Mouse (Mus musculus): Measurements from ENCODE around the gene Ifi27l2a. TPM values are rescaled to one million over a fixed set of nuclear protein-coding genes. Genes with fewer than 3 reads are reported as not detected.
"Not testable (repeated sequence)": the region's sequence is repeated elsewhere in the genome, so short reads cannot be mapped to it uniquely, and the experiment has no call there.

The Ifi27l2a gene
- total RNA-seq (2021): 1 to 10 TPM; 1.6 to 1.7 TPM
- long read RNA-seq, partial matches to known transcripts: 0 of 1 reads
- long read RNA-seq, other reads (novel, unspliced or antisense): 0 of 1 reads

DNA sequence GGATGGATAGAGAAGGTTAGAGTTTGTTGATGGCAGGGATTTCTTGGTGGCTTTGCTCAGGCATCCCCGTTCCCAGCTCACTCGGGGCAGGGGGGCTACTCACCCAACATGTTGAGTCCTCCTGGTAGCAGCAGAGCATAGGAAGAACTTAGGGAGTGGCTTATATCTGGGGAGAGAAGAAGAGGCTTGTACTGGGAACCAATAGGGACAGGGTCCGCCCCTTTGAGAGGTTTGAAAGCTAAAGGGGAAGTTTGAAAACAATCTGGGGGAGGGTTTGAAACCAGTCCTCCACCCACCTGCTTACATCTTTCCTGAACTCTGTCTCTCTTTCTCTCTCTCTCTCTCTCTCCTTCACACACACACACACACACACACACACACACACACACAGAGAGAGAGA lies at the start of gene Ifi27l2a:
Ifi27l2a (minus strand) TSS at position 157 of the 400 bp plus-strand sequence.
- DNase-seq (ENCODE audit: low spot score in 2 of 2): no peak

- DNase-seq (ENCODE audit: low spot score in 2 of 2): peak; percentile 54 to 87
Measured at GRCm38 (mm10) chr12:103492767-103493166, 49.3 kb upstream of the Ifi27l2a start.

DNA sequence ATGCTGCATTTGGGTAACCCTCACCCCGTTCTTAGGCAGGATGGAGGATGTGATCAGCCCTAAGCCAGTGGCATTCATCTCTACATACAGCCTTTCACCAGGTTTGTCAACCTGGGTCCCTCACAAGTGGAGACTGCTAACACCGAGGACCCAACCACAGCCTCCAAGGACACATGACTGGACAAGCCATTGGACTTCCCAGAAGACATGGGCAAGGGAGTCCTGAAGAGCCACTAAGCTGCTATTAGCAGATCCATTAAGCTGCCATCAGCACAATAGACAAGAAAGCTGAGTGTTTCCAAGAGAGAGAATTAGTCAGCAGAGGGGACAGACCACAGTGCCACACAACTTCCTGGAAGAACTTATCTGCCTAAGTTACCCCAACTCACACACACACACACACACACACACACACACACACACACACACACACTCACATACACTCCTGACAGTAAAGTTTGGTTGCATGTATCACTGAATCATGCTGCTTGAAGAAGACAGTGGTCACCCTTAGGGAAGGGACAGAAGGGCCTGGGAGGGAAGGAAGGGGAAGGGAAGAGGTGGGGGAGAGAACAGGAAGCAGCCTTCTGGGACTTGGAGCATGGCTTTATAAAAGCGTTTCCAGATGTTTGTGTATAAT lies 47.7 kb upstream of the Ifi27l2a start:
- no peak for DNase-seq (ENCODE audit: low spot score in 2 of 2)

GRCm38 (mm10) chr12:103487750-103488149 lies 44.3 kb upstream of the Ifi27l2a start:
- no peak for DNase-seq (ENCODE audit: low spot score in 2 of 2)

- no peak for DNase-seq (ENCODE audit: low spot score in 2 of 2)
Measured at GRCm38 (mm10) chr12:103487276-103487675, 43.8 kb upstream of the Ifi27l2a start.

DNA sequence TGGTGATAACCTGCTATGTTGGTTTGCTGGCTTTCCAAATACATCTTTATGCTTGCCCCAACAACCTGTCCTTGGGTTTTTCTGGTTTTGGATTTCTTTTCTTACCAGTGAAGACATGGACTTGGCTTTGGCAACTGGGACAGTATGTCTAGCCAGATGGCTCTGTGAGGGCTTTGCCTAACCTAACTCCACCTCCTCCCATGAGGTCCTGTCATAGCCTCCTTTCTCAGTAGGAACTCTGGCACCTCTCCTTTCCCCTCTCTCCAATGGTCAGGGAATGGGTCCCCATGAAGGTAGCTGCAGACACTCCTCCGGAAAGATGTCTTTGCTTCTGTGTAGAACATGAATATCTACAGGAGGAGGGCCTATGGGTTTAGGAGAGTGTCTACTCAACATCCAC lies 43.2 kb upstream of the Ifi27l2a start:
- no peak for DNase-seq (ENCODE audit: low spot score in 2 of 2)

- DNase-seq (ENCODE audit: low spot score in 2 of 2): not testable (repeated sequence)
Measured at GRCm38 (mm10) chr12:103484200-103484972, 40.9 kb upstream of the Ifi27l2a start.

DNA sequence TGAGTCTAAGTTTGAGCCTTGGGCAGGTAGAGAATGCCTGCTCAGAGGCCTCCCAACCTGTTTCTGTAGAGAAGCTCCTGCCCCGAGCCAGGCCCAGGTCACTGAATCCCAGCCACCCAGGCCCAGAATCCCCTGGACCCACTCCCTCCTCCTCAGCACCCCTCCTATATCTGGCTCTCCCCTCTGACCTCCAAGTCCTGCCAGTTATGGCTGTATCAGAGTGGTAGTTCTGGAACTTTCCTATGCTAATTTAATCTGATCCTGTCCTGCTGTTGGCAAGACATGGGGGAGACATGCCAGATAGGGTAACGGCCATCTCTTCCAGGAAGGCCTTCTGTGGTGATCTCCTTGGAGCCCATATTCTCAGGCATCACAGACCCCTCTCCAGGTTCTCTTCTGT lies 39.3 kb upstream of the Ifi27l2a start:
- DNase-seq (ENCODE audit: low spot score in 2 of 2): no peak

GRCm38 (mm10) chr12:103481671-103482070 lies 38.2 kb upstream of the Ifi27l2a start:
- DNase-seq (ENCODE audit: low spot score in 2 of 2): no peak

DNA sequence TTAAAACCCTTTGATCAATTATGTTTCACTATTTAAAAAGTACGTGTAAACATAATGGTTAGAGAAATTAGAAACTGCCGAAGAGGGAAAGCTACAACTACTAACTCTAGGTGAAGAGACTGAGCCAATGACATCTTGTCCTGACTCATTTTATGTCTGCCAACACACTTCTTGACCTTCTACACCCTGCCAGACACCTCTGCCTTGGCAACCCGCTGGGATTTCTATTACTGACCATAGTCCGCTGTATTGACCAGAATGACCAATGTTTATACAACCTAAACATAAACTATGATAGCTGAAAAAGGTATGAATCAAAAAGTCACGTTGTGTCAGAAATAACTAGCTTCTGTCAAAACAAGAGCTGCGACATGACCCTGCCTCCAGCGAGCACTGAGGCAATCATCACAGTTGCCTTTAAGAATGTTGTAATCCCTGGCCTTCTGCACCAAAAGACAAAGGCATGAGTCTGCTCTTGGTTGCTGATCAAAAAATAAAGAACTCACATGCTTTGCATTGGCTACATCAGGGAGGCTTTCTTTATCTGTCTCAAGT lies 34.1 kb upstream of the Ifi27l2a start:
- no peak for DNase-seq (ENCODE audit: low spot score in 2 of 2)

DNA sequence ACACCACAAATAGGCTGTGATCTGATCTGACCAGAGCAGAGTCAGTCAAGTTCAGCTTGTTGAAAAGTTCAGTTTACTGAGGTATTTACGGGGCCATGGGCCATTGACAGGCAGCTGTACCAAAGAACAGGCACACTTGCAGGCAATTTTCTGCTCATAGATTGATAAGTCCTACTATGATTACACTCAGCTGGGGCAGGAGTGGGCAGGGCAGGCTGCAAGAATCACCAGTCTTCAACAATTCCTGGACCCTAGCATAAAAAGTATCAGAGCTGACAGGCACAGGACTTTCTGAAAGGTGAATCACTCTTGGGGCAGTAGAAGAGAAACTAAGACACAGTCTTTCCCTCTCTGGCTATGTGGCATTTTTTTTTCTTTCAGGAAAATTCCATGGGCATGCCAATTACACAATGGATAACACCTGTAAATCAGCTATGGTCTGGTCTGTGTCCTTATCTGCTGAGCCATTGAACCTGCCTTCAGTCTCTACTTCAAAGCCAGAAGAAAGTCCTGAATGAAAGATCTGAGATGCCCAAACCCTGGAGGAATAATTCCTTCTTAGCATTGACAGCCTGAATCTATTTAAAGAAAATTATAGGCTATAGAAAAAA lies 33.4 kb upstream of the Ifi27l2a start:
- no peak for DNase-seq (ENCODE audit: low spot score in 2 of 2)

DNA sequence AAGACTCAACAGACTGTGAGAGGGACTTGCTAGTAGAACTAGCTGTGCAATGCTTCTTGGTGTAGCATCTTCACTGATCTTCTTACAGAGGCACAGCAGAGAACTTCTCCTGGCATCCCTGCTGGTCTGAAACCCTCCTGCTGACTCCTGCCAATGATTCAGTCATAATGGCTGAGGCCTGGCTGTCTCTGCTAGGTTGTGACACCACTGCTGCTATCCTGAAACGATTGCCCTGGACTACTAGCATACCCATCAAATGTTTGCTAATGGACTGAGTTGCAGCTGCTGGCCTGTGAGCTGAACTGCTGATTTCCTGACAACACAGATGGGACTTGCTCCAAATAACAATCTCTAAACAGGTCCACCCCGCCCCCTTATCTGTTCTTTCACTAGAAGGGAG lies 31.0 kb upstream of the Ifi27l2a start:
- no peak for DNase-seq (ENCODE audit: low spot score in 2 of 2)

DNA sequence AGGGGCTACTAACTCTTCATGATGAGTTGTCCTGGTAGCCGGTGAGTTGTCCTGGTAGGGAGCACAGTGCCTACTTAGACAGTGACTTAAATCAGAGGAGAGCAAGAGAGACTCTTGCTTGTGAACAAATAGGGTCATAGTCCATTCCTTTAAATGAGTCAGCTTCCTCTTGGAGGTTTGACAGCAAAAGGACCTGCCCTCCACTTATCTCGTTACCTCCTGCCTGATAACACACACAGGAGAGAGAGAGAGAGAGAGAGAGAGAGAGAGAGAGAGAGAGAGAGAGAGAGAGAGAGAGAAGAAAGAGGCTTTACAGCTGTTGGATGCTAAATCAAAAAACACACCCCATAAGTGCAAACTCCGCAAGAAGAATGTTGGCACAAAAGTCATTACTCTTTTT lies 13.7 kb upstream of the Ifi27l2a start, which contains the start of gene Ifi27l2b:
Ifi27l2b (minus strand) TSS at position 84 of the 400 bp plus-strand sequence.
- DNase-seq (ENCODE audit: low spot score in 2 of 2): no peak

GRCm38 (mm10) chr12:103456727-103457126 lies 13.2 kb upstream of the Ifi27l2a start:
- not testable (repeated sequence) for DNase-seq (ENCODE audit: low spot score in 2 of 2)

DNA sequence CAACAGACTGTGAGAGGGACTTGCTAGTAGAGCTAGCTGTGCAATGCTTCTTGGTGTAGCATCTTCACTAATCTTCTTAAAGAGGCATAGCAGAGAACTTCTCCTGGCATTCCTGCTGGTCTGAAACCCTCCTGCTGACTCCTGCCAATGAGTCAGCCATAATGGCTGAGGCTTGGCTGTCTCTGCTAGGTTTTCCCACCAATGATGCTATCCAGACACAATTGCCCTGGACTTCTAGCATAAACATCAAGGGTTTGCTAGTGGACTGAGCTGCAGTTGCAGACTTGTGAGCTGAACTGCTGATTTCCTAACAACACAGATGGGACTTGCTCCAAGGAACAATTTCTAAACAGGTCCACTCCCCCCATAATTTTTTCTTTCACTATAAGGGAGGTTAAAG lies 9.9 kb upstream of the Ifi27l2a start:
- no peak for DNase-seq (ENCODE audit: low spot score in 2 of 2)

DNA sequence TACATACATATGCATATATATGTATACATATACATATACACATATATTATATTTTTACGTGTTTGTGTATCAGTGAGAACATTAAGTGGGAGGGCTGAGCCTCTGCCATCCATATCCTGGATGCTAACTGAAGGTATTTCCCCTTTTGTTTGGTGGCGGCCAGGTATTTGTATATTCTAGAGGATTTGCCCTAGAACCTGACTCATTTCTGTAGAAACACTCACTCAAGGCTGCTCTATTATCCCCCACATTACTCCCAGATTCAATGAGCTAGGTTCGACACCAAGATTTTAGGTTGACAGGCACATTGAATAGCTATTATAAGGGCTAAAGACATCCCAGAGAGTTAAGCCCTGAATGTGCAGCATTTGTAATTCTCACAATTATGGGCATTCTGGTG lies 1.6 kb upstream of the Ifi27l2a start:
- DNase-seq (ENCODE audit: low spot score in 2 of 2): no peak

- DNase-seq (ENCODE audit: low spot score in 2 of 2): not testable (repeated sequence)
Measured at GRCm38 (mm10) chr12:103444261-103444660, 781 bp upstream of the Ifi27l2a start.

DNA sequence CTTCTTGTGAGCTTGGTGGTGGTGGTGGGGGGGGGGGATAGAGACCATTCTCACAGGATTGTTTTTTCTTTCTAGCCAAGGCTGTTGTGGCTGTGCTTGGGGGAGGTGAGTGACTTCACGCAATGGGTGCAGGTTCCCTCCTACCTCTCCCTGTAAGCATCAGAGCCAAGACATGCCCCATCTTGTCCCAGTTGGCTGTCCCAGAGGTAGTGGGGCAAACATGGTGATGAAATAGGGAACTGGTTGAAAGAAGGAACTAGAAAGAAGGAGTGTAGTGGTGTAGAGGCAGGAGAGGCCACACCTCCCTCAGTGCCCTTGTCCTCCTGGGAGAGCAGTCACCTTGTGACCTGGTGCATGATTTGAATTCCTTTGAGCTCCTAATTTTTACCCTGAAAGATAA lies 5.9 kb downstream of the Ifi27l2a start:
- no peak for DNase-seq (ENCODE audit: low spot score in 2 of 2)

GRCm38 (mm10) chr12:103434861-103435260 lies 8.6 kb downstream of the Ifi27l2a start:
- no peak for DNase-seq (ENCODE audit: low spot score in 2 of 2)

DNA sequence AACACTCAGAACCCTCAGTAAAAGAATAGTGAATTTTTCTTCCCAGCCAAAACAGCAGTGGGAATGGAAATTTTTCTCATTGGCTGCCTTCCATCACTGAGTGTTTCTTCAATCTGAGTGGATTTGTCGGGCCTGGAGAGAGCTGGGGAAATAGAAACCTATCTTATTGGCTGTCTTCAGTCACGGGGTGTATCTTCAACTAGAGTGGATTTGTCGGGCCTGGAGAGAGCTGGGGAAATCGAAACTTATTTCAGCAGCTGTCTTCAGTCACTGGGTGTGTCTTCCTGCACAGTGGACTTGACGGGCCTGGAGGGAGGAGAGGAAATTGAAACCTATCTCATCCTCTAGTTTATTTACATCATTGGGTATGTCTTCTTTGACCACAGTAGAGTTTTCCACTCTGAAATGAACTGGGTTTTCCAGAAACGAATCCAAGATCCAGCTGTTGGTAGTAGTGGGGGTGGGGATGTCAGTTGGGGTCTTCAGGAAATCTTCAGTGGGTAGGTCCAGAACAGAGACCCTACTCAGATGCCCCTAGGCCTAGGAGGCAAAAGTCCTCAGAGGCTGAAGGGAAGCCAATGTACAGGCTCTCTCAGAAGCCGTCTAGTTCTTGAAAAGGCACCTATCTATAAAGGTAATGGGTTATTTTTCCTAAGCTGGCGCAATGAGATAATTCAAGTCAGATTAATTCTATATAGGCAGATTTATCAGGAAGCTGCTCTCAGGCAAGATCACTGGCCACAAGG lies 9.3 kb downstream of the Ifi27l2a start, which contains the start of gene Ifi27:
Ifi27 (plus strand) TSS at position 226 of the 746 bp plus-strand sequence.
- peak; percentile 64 to 83 for DNase-seq (ENCODE audit: low spot score in 2 of 2)

DNA sequence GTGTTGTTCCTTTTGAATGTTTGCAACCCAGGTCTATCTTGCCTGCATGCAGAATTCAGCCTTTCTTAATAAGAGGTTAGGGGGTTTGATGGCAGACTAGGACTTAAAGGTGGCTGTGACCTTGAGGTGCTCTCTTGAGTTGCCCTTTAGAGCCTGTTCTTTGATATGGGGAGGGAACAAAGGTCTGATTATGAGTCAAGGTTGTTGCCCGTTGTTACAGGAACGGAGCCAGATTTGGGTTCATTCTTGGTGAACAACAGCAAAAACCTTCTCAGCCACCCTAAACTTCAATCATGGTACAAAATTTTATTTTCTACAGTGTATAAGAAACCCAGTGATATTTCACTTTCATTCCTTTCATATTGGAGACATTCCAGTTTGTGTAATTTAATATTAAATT lies 10.1 kb downstream of the Ifi27l2a start:
- DNase-seq (ENCODE audit: low spot score in 2 of 2): no peak

Measured in layer of hippocampus, adult 18-20 months (tissue).